Mouse (Mus musculus): ENCODE results near the gene Zic2. TPM values are rescaled to one million over a fixed set of nuclear protein-coding genes. Genes with fewer than 3 reads are reported as not detected.

The Zic2 gene
- polyA plus RNA-seq, 1 experiment from 2014 or later: not detected

GRCm38 (mm10) chr14:122484844-122485551 lies 9.8 kb downstream of the Zic2 start:
- no peaks in the 10 kb centered on the region for H3K9me3 ChIP-seq (replicated peaks; ENCODE audit: control insufficient read depth, low read length)
- no peaks in the 10 kb centered on the region for H3K36me3 ChIP-seq (ENCODE audit: control insufficient read depth, insufficient read depth)
- no peaks in the 10 kb centered on the region for H3K4me1 ChIP-seq (ENCODE audit: control insufficient read depth, low read depth, low read length)
- ATAC-seq (ENCODE audit: low read depth): no peak
- 2% methylated on average over 24 of the region's 24 CpGs for WGBS (ENCODE audit: insufficient replicate concordance)
- no peak overlapping the region for H3K27ac ChIP-seq (ENCODE audit: low read length)
- no peak overlapping the region for H3K9ac ChIP-seq (ENCODE audit: low read depth, low read length)
- no peak overlapping the region for H3K4me3 ChIP-seq (ENCODE audit: low read depth, low read length)
- H3K27me3 ChIP-seq (ENCODE audit: control insufficient read depth, insufficient read depth, low read depth, low read length): peaks cover 80% of the 10 kb centered on the region
- H3K4me2 ChIP-seq (ENCODE audit: low read depth, low read length): no peak overlapping the region

GRCm38 (mm10) chr14:122485635-122486181 lies 10.5 kb downstream of the Zic2 start:
- Histone ChIP-seq H3K4me3 (ENCODE audit: low read depth, low read length) (no peak overlapping the region), H3K9ac (ENCODE audit: low read depth, low read length) (no peak overlapping the region), H3K4me1 (ENCODE audit: control insufficient read depth, low read depth, low read length) (peaks cover 2% of the 10 kb centered on the region), H3K27ac (ENCODE audit: low read length) (no peak overlapping the region), H3K27me3 (ENCODE audit: control insufficient read depth, insufficient read depth, low read depth, low read length) (peaks cover 81% of the 10 kb centered on the region), H3K36me3 (ENCODE audit: control insufficient read depth, insufficient read depth) (no peaks in the 10 kb centered on the region), H3K4me2 (ENCODE audit: low read depth, low read length) (no peak overlapping the region), H3K9me3 (replicated peaks; ENCODE audit: control insufficient read depth, low read length) (no peaks in the 10 kb centered on the region)
- WGBS (ENCODE audit: insufficient replicate concordance): 2% methylated on average over 12 of the region's 12 CpGs
- no peak for ATAC-seq (ENCODE audit: low read depth)

- H3K4me3 ChIP-seq (ENCODE audit: low read depth, low read length): no peak overlapping the region
- no peak overlapping the region for H3K4me2 ChIP-seq (ENCODE audit: low read depth, low read length)
- H3K27me3 ChIP-seq (ENCODE audit: control insufficient read depth, insufficient read depth, low read depth, low read length): peaks cover 81% of the 10 kb centered on the region
- H3K9me3 ChIP-seq (replicated peaks; ENCODE audit: control insufficient read depth, low read length): no peaks in the 10 kb centered on the region
- no peak for ATAC-seq (ENCODE audit: low read depth)
- no peak overlapping the region for H3K9ac ChIP-seq (ENCODE audit: low read depth, low read length)
- H3K36me3 ChIP-seq (ENCODE audit: control insufficient read depth, insufficient read depth): no peaks in the 10 kb centered on the region
- 13% methylated on average over 1 of the region's 1 CpGs for WGBS (ENCODE audit: insufficient replicate concordance)
- peaks cover 4% of the 10 kb centered on the region for H3K4me1 ChIP-seq (ENCODE audit: control insufficient read depth, low read depth, low read length)
- no peak overlapping the region for H3K27ac ChIP-seq (ENCODE audit: low read length)
Measured at GRCm38 (mm10) chr14:122486611-122487010, 11.4 kb downstream of the Zic2 start.

- no peak for ATAC-seq (ENCODE audit: low read depth)
- H3K4me2 ChIP-seq (ENCODE audit: low read depth, low read length): no peak overlapping the region
- H3K4me3 ChIP-seq (ENCODE audit: low read depth, low read length): no peak overlapping the region
- WGBS (ENCODE audit: insufficient replicate concordance): 10% methylated on average over 5 of the region's 5 CpGs
- H3K4me1 ChIP-seq (ENCODE audit: control insufficient read depth, low read depth, low read length): peaks cover 4% of the 10 kb centered on the region
- H3K9me3 ChIP-seq (replicated peaks; ENCODE audit: control insufficient read depth, low read length): no peaks in the 10 kb centered on the region
- H3K27me3 ChIP-seq (ENCODE audit: control insufficient read depth, insufficient read depth, low read depth, low read length): peaks cover 76% of the 10 kb centered on the region
- no peak overlapping the region for H3K27ac ChIP-seq (ENCODE audit: low read length)
- no peak overlapping the region for H3K9ac ChIP-seq (ENCODE audit: low read depth, low read length)
- no peaks in the 10 kb centered on the region for H3K36me3 ChIP-seq (ENCODE audit: control insufficient read depth, insufficient read depth)
Measured at GRCm38 (mm10) chr14:122487366-122487765, 12.1 kb downstream of the Zic2 start.

- H3K4me1 ChIP-seq (ENCODE audit: control insufficient read depth, low read depth, low read length): peaks cover 4% of the 10 kb centered on the region
- under 1% methylated on average over 5 of the region's 5 CpGs for WGBS (ENCODE audit: insufficient replicate concordance)
- no peak for ATAC-seq (ENCODE audit: low read depth)
- H3K4me3 ChIP-seq (ENCODE audit: low read depth, low read length): no peak overlapping the region
- no peak overlapping the region for H3K9ac ChIP-seq (ENCODE audit: low read depth, low read length)
- no peak overlapping the region for H3K27ac ChIP-seq (ENCODE audit: low read length)
- H3K4me2 ChIP-seq (ENCODE audit: low read depth, low read length): no peak overlapping the region
- no peaks in the 10 kb centered on the region for H3K36me3 ChIP-seq (ENCODE audit: control insufficient read depth, insufficient read depth)
- H3K9me3 ChIP-seq (replicated peaks; ENCODE audit: control insufficient read depth, low read length): no peaks in the 10 kb centered on the region
- peaks cover 63% of the 10 kb centered on the region for H3K27me3 ChIP-seq (ENCODE audit: control insufficient read depth, insufficient read depth, low read depth, low read length)
Measured at GRCm38 (mm10) chr14:122489041-122489440, 13.8 kb downstream of the Zic2 start.

GRCm38 (mm10) chr14:122489686-122490414 lies 14.6 kb downstream of the Zic2 start:
- H3K27me3 ChIP-seq (ENCODE audit: control insufficient read depth, insufficient read depth, low read depth, low read length): peaks cover 55% of the 10 kb centered on the region
- no peaks in the 10 kb centered on the region for H3K36me3 ChIP-seq (ENCODE audit: control insufficient read depth, insufficient read depth)
- peaks cover 4% of the 10 kb centered on the region for H3K4me1 ChIP-seq (ENCODE audit: control insufficient read depth, low read depth, low read length)
- WGBS (ENCODE audit: insufficient replicate concordance): 6% methylated on average over 12 of the region's 12 CpGs
- H3K4me3 ChIP-seq (ENCODE audit: low read depth, low read length): no peak overlapping the region
- no peak overlapping the region for H3K4me2 ChIP-seq (ENCODE audit: low read depth, low read length)
- H3K9ac ChIP-seq (ENCODE audit: low read depth, low read length): no peak overlapping the region
- no peaks in the 10 kb centered on the region for H3K9me3 ChIP-seq (replicated peaks; ENCODE audit: control insufficient read depth, low read length)
- ATAC-seq (ENCODE audit: low read depth): no peak
- no peak overlapping the region for H3K27ac ChIP-seq (ENCODE audit: low read length)

GRCm38 (mm10) chr14:122490441-122491328 lies 15.4 kb downstream of the Zic2 start, which contains the start of gene Gm10837:
Gene Gm10837 (plus strand): TSS chr14:122490586.
- peak within 1 kb of the TSS; percentile 48 for H3K4me2 ChIP-seq (ENCODE audit: low read depth, low read length)
- no peak within 1 kb of the TSS for H3K27ac ChIP-seq (ENCODE audit: low read length)
- ATAC-seq (ENCODE audit: low read depth): no peak
- H3K27me3 ChIP-seq (ENCODE audit: control insufficient read depth, insufficient read depth, low read depth, low read length): peaks cover 47% of the 10 kb centered on the region
- no peaks in the 10 kb centered on the region for H3K36me3 ChIP-seq (ENCODE audit: control insufficient read depth, insufficient read depth)
- no peak within 1 kb of the TSS for H3K9ac ChIP-seq (ENCODE audit: low read depth, low read length)
- peaks cover 4% of the 10 kb centered on the region for H3K4me1 ChIP-seq (ENCODE audit: control insufficient read depth, low read depth, low read length)
- no peaks in the 10 kb centered on the region for H3K9me3 ChIP-seq (replicated peaks; ENCODE audit: control insufficient read depth, low read length)
- WGBS (ENCODE audit: insufficient replicate concordance): 2% methylated on average over 51 of the region's 51 CpGs
- H3K4me3 ChIP-seq (ENCODE audit: low read depth, low read length): peak within 1 kb of the TSS; percentile 22; the same call in 1 of the 2 replicates

GRCm38 (mm10) chr14:122491521-122491920 lies 16.3 kb downstream of the Zic2 start:
- no peaks in the 10 kb centered on the region for H3K9me3 ChIP-seq (replicated peaks; ENCODE audit: control insufficient read depth, low read length)
- H3K4me2 ChIP-seq (ENCODE audit: low read depth, low read length): no peak overlapping the region
- H3K27ac ChIP-seq (ENCODE audit: low read length): no peak overlapping the region
- ATAC-seq (ENCODE audit: low read depth): no peak
- peaks cover 38% of the 10 kb centered on the region for H3K27me3 ChIP-seq (ENCODE audit: control insufficient read depth, insufficient read depth, low read depth, low read length)
- H3K4me1 ChIP-seq (ENCODE audit: control insufficient read depth, low read depth, low read length): peaks cover 4% of the 10 kb centered on the region
- 60% methylated on average over 6 of the region's 6 CpGs for WGBS (ENCODE audit: insufficient replicate concordance)
- H3K4me3 ChIP-seq (ENCODE audit: low read depth, low read length): no peak overlapping the region
- H3K36me3 ChIP-seq (ENCODE audit: control insufficient read depth, insufficient read depth): no peaks in the 10 kb centered on the region
- H3K9ac ChIP-seq (ENCODE audit: low read depth, low read length): no peak overlapping the region
